Mouse (Mus musculus) spleen, postnatal 0 days (tissue): ENCODE measurements around the gene Arpc5l. TPM values are rescaled to one million over a fixed set of nuclear protein-coding genes. Genes with fewer than 3 reads are reported as not detected.

Source experiments
- polyA plus RNA-seq: library from polyadenylated mRNA; unstranded; fragments of >200 nt; fragmentation: Nextera tagmentation; extraction: Ambion mirVana; gene quantifications from 2 replicates; pipeline ENCODE4 v1.2.1, GENCODE M21; 2015

Gene Arpc5l
- 80.5 and 84.9 TPM in 2 replicates for polyA plus RNA-seq

GRCm38 (mm10) chr2:39004880-39005435 lies at the start of gene Arpc5l:
Gene Arpc5l (plus strand): TSS chr2:39005348.

DNA sequence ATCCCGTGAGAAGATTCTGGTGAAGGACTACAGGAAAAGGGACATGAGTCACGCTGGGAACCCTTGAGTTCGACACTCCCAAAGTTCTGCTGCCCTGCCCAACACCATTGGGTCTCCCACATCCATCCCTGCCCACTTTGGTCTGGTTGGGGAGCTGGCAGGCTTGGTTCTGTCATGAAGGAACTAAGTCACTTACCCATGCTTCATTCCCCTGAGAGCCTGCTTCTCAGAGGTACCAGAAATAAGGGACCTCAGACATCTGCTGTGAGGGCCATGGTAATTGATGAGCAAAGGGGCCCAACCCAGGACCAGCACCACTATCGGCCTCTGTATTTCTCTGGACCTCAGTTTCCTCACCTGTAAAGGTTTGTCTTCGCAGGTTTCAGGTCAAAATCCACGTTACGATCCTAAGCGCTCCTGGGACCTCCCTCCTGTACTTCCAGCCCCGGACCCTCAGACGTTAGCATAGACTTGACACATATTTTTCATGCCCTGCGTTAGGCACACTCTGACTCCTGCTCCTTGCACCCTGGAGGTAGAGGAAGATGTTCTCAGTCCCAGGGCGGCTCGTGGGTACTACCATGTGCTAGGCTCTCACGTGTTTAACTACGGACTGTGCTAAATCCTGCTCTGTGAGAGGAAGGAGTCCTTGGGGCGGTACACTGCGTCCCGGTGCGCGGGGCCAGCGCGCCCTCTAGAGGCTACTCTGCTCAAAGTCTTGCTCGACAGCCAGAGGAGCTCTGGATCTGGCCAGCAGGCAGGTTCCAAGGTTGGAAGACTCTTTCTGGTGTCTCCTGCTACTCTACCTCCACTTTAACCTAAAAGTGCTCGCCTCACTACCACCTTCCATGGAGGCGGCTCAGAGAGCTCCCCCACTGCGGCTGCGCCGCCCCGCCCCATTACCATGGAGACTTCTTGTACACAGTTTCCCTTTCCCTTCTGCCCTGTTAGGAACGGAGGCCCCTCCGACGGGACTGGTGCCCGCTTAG lies 7.5 kb upstream of the Arpc5l start, which contains the start of gene Wdr38:
Gene Wdr38 (plus strand): TSS at position 91 of the 989 bp plus-strand sequence.

DNA sequence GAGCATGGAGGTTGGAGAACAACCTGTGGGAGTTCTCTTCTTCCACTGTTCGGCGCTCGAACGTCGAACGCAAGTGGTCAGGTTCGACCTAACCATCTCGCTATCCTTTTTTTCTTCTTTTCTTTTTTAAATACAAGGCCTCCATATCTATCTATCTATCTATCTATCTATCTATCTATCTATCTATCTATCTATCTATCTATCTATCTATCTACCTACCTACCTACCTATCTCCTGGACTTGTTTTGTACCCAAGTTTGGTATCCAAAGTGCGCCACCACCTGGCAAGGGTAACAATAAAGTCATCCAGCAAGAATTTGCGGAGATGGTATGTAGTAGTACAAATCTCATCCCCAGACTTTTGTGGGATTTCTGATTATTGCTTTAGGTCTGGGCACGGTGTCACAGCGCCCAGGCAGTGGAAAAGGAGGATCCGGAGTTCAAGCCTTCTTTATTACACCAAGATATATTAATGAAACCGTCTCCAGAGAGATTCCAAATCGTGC lies 479 bp downstream of the Arpc5l start, which contains the start of gene Rpl35:
Gene Rpl35 (minus strand): TSS at position 51 of the 506 bp plus-strand sequence.

Other genes with a start within 250 kb of the Arpc5l start
- gene Nr6a1, start 77.7 kb upstream of the Arpc5l start, polyA plus RNA-seq: 0.29 and 0.34 TPM in 2 replicates
- gene Olfml2a, start 73.4 kb upstream of the Arpc5l start, polyA plus RNA-seq: 1.1 and 1.9 TPM in 2 replicates
- 1.3 and 1.6 TPM in 2 replicates for gene Wdr38, start 7.9 kb upstream of the Arpc5l start, polyA plus RNA-seq
- gene Rpl35, start 276 bp downstream of the Arpc5l start, polyA plus RNA-seq: 933 and 1,043 TPM in 2 replicates
- 14.6 and 15.9 TPM in 2 replicates for gene Golga1, start 60.2 kb downstream of the Arpc5l start, polyA plus RNA-seq
- 3.1 and 4.0 TPM in 2 replicates for gene Scai, start 185.4 kb downstream of the Arpc5l start, polyA plus RNA-seq
- 50.9 and 53.3 TPM in 2 replicates for gene Ppp6c, start 221.1 kb downstream of the Arpc5l start, polyA plus RNA-seq